Mouse (Mus musculus) regulatory T cell (primary cell): ENCODE results near the gene Jph2.

Experiments
- in situ Hi-C: fragments of 300-600 bp; cut with MboI, MseI; formaldehyde crosslinking; loops from one replicate; pipeline ENCODE4 v1.15.1; 2025; ENCODE audit warnings: high pct_unique_total_duplicates

Gene Jph2

GRCm38 (mm10) chr2:163317281-163317680 is 80.5 kb downstream of the Jph2 start:
- in situ Hi-C loops, result no loop called here

DNA sequence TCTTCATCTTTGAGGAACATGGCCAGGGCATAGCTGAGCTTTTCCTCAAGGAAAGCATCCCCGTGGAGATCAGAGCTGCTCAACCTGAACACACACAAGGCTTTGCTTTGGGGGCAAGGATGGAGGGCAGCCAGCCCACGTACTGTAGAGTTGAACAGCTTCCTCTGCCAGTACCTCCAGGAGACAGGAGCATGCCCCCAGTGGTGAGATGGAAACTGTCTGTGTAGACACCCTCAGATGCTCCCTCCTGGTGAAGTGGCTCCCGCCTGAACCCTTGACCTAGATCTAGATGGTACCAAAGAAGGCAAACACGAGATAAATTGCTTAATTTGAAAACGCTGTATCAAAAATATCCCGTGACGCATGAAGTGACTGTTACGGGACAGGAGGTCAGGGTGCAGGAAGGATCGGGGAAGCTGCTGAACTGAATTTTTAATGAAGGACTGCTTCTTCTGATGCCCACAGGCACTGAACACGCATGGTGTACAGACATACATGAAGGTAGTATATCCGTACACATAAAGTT is 87.6 kb downstream of the Jph2 start:
- in situ Hi-C loops, result no loop called here

DNA sequence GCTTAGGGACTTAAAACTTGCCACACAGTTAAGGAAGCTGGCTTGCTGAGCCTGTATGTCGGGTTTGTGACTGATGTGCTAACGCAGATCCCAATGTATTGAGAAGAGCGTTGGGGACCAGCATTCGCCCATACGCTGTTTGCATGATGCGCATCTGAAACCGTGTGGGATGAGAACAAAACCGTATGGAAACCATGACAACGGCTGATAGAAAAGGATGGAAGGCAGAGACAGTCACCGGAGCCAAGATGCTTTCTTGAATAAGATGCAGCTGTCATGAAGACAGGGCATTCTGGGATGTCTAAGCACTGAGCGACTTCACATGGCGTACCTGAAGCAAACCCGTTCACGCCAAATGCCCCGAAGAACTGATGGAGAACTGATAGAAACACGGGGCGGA is 88.4 kb downstream of the Jph2 start:
- in situ Hi-C loops, result no loop called here

- in situ Hi-C loops, result no loop called here
These were observed 94.8 kb downstream of the Jph2 start for GRCm38 (mm10) chr2:163303037-163303436.

GRCm38 (mm10) chr2:163301641-163302040 is 96.2 kb downstream of the Jph2 start:
- in situ Hi-C loops, result no loop called here

DNA sequence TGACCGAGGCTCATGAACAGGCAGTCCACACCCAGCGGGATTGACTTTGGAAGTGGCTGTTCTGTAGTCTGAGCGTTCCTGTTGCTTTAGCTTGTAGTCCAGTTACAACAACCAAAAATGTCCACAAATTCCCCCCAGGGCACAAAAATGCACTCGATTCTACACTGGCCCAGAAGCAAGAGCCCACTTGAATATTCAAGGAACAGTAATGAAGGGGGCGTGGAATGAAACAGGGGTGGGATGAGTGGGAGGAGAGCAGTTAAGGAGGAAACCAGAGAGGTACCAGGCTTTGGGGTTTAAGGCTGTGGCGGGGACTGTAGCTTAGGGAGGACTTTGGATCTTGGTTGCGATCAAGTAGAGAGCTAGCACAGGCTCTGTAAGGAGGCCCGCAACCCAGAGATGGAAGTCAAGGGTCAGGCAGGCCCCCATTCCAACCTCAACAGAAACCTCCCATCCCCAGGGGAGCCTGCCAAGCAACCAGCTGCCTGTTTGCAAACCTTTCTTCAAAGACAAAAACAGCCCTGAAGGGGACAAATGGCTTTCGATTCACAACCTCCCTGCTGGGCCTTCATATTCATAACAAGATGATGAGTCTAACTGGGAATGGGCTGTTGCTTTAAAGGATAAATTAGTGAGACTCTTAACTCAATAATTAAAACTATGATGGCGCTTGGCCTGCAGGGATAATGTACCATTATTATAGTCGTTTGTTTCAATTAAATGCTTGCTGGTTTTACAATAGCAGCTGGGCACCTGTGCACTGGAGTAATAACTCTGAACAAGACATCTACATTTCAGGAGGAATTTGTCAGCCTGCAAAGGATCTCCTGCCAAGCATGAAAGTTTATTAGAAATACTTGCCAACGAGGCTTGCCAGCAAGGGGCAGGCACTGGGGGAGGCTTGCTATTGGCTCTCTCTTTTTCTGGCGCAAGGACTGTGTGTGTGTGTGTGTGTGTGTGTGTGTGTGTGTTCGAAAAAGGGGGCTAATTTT is 97.4 kb downstream of the Jph2 start:
- in situ Hi-C loops, result no loop called here

GRCm38 (mm10) chr2:163296999-163297630 is 100.7 kb downstream of the Jph2 start:
- in situ Hi-C loops, result no loop called here

DNA sequence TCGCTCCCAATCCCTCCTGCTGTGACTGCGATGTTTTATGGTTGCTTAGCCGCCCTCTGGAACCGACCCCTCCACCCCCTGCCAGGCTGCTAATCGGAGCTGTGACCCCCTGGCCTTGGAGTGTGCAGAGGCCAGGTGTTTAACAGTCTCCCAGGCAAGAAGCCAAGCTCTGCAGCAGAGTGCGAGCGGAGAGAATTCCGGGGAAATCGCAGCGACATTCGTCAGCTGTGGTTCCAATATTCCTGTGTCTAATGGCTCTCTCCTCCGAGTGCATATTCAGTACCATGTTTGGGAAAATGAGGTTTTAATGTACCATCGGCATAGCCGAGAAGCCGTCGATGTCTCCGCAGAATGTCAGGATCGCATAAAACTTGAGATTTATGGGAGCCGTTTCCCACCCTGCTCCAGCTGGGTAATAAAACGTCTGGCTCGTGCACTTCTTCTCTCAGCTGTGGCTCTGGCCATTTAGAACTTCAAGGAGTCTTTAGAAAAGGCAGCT is 108.9 kb downstream of the Jph2 start:
- in situ Hi-C loops, result no loop called here
